Mouse (Mus musculus) heart, postnatal 0 days (tissue): ENCODE results near the gene Vdr. TPM values are rescaled to one million over a fixed set of nuclear protein-coding genes. Genes with fewer than 3 reads are reported as not detected.

Experiments used
- ATAC-seq: fragments of 200-750 bp; cut with Nextera tagmentation; 2 replicates; pipeline ENCODE4 v1.8.0; 2017; ENCODE audit warnings: low read depth, moderate number of reproducible peaks, moderate library complexity; ENCODE audit not compliant: insufficient read depth
- DNase-seq: peaks from one replicate; pipeline ENCODE4 v3.0.0-alpha.2; 2016; ENCODE audit warnings: low spot score
- H3K27ac ChIP-seq: fragments of 300-500 bp; sonication (generic); 2 replicates; pipeline ENCODE4 v1.5.1; 2014; ENCODE audit warnings: low read depth, mild to moderate bottlenecking
- H3K27me3 ChIP-seq: fragments of 300-500 bp; sonication (generic); 2 replicates; pipeline ENCODE4 v1.6.1; 2014; ENCODE audit warnings: low read length, mixed read lengths; ENCODE audit not compliant: control insufficient read depth, insufficient read depth
- H3K36me3 ChIP-seq: fragments of 300-500 bp; sonication (generic); replicated peaks from 2 replicates; pipeline ENCODE4 v1.6.1; 2014; ENCODE audit warnings: low read length, mixed read lengths; ENCODE audit not compliant: control insufficient read depth, insufficient read depth
- H3K4me1 ChIP-seq: fragments of 300-500 bp; sonication (generic); 2 replicates; pipeline ENCODE4 v1.6.1; 2014; ENCODE audit warnings: antibody characterized with exemption; ENCODE audit not compliant: control insufficient read depth, insufficient read depth
- H3K4me2 ChIP-seq: fragments of 300-500 bp; sonication (generic); 2 replicates; pipeline ENCODE4 v1.6.1; 2014; ENCODE audit warnings: low read depth, mild to moderate bottlenecking, low read length, moderate library complexity
- H3K4me3 ChIP-seq: fragments of 300-500 bp; sonication (generic); 2 replicates; pipeline ENCODE4 v1.5.1; 2014; ENCODE audit warnings: low read depth, low read length
- H3K9ac ChIP-seq: fragments of 300-500 bp; sonication (generic); replicated peaks from 2 replicates; pipeline ENCODE4 v1.6.1; 2014; ENCODE audit warnings: low read depth, low read length, mixed read lengths
- H3K9me3 ChIP-seq: fragments of 300-500 bp; sonication (generic); replicated peaks from 2 replicates; pipeline ENCODE4 v1.6.1; 2016; ENCODE audit warnings: low read length; ENCODE audit not compliant: control insufficient read depth
- CTCF ChIP-seq: IDR thresholded peaks from 2 replicates; pipeline ENCODE4 v1.5.1; 2016; ENCODE audit warnings: antibody characterized with exemption, control low read depth, low read depth
- EP300 ChIP-seq: IDR thresholded peaks from 2 replicates; pipeline ENCODE4 v1.6.1; 2016; ENCODE audit warnings: antibody characterized with exemption, low read depth
- WGBS: fragments of 180-500 bp; shearing (Covaris S2); extraction: QIAGEN DNeasy Blood & Tissue Kit; methylation state at CpG from one replicate; pipeline ENCODE4 v1.1.7; 2014; 5-methylcytosine and 5-hydroxymethylcytosine counted together
- polyA plus RNA-seq: library from polyadenylated mRNA; unstranded; fragments of >200 nt; fragmentation: Nextera tagmentation; extraction: Ambion mirVana; gene quantifications from 2 replicates; pipeline ENCODE4 v1.2.1, GENCODE M21; 2015
- total RNA-seq: library from RNA; depleted of rRNA; stranded (reverse); fragments of >200 nt; gene quantifications from 2 replicates; pipeline ENCODE4 v1.2.3, GENCODE M21; 2014; ENCODE audit warnings: low replicate concordance

The Vdr gene
- total and polyA plus RNA-seq, 2 experiments from 2014 or later, result 0.15 to 2.6 TPM

DNA sequence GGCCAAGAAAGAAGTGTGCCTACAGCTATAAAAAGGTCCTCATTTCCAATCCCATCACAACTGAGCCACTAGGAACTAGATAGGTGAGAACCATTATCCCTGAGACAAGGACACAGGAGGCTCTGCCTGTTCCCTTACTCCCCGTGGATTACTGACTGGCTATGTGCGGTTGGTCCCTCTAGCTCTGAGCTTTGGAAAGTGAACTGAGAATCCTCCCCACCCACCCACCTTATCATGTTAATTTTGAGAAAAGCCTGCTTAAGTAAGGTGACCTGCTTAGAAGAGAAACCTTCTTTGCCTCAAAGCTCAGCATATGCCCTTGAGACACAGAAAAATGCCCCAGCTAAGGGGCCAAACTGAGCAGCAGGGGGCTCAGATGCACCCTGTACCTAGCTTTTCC lies 81.0 kb downstream of the Vdr start:
- ATAC-seq (no peak), DNase-seq (no peak)
- TF ChIP-seq CTCF, result no peak
- no peak for TF ChIP-seq EP300
- H3K4me3 ChIP-seq, result peak overlapping the region; percentile 98
- H3K27me3 ChIP-seq, result no peaks in the 10 kb centered on the region
- WGBS, result 40% methylated on average over 2 of the region's 2 CpGs
- H3K36me3 ChIP-seq, result no peaks in the 10 kb centered on the region
- H3K9ac ChIP-seq, result peak overlapping the region; percentile 100
- peak overlapping the region; percentile 86 for H3K4me2 ChIP-seq
- no peaks in the 10 kb centered on the region for H3K9me3 ChIP-seq
- H3K27ac ChIP-seq, result peak overlapping the region; percentile 99
- H3K4me1 ChIP-seq, result peaks cover 55% of the 10 kb centered on the region

DNA sequence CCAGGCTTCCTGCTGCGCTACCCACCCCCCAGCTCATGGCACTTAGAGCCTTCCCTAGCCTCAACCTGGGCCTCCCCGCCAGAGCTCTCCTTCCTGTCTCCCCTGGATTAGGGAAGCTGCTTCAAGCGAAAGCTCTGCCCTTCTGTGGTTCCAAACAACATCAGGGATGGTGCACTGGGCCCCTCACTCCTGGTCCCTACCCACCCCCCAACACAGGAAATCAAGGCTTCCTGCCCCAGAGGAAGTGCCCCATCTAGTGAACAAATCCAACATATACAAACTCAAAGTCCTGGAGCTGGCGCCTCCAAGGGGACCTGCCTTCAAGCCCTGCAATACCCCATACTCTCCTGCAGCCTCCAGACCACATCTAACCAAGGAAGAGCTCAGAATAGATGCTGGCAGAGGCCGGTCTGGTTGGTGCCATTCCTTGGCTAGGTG lies 81.5 kb downstream of the Vdr start:
- 58% methylated on average over 5 of the region's 5 CpGs for WGBS
- H3K4me2 ChIP-seq, result peak overlapping the region; percentile 86
- peak; percentile 3 for ATAC-seq
- H3K36me3 ChIP-seq, result peaks cover 2% of the 10 kb centered on the region; the same call in 1 of the 2 replicates
- peak overlapping the region; percentile 98 for H3K4me3 ChIP-seq
- TF ChIP-seq CTCF, result peak; percentile 29; the same call in 1 of the 2 replicates
- TF ChIP-seq EP300, result peak; percentile 41; the same call in 1 of the 2 replicates
- no peaks in the 10 kb centered on the region for H3K9me3 ChIP-seq
- peak overlapping the region; percentile 99 for H3K27ac ChIP-seq
- peaks cover 61% of the 10 kb centered on the region for H3K4me1 ChIP-seq
- peak; percentile 68 for DNase-seq
- no peaks in the 10 kb centered on the region for H3K27me3 ChIP-seq
- H3K9ac ChIP-seq, result peak overlapping the region; percentile 100

DNA sequence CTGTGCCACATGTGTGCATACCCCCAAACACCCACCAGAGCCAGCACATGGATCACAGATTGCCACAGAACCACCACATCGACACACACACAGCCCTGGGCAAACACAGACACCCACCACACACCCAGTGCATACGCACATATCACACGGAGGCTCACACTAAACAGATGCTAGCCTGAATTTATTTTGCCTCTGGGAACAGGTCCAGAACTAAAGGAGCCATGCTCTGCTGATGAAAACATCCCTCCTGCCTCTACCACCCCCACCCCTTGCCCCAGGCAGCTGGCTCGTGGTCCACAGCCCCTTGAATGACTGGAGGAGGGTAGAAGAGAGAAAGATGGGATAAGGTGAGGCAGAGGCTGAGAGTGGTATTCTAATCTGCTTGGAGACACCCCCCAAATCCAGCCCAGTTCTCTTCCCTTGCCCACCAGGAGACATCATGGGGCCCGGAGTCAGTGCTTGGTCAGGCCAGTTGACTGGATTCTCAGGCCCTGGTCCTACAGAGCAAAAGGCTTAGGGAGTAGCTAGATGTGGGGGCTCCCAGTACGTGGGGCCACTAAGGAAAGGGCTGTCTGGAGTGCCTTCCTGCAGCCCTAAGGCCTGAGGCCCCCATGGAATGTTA lies 82.1 kb downstream of the Vdr start:
- Histone ChIP-seq H3K36me3 (peaks cover 7% of the 10 kb centered on the region; the same call in 1 of the 2 replicates), H3K27me3 (no peaks in the 10 kb centered on the region), H3K4me3 (peak overlapping the region; percentile 98), H3K9ac (no peak overlapping the region; the same call in 1 of the 2 replicates), H3K9me3 (no peaks in the 10 kb centered on the region), H3K4me1 (peaks cover 66% of the 10 kb centered on the region), H3K4me2 (peak overlapping the region; percentile 86), H3K27ac (peak overlapping the region; percentile 99)
- 32% methylated on average over 6 of the region's 6 CpGs for WGBS
- no peak; the same call in 1 of the 2 replicates for ATAC-seq
- TF ChIP-seq CTCF, result no peak
- no peak for TF ChIP-seq EP300
- DNase-seq, result no peak

DNA sequence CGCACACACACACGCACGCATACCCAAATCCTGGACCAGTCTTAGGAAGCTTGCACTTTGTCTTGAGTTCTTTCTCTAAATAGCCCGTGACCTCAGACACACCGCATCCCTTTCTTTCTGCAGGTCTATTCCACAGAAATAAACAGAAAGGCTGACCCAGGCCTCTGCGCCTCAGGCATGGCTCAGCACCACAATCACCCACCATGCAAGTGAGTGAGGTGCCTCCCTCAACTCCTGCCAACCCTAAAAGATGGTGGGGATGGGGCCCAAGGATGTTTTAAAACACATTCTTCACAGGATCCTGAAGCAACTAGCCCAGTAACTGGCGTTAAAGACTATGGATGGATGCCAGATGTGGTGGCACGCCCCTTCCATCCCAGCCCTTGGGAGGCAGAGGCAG lies 83.0 kb downstream of the Vdr start:
- H3K9ac ChIP-seq, result no peak overlapping the region
- DNase-seq, result no peak

DNA sequence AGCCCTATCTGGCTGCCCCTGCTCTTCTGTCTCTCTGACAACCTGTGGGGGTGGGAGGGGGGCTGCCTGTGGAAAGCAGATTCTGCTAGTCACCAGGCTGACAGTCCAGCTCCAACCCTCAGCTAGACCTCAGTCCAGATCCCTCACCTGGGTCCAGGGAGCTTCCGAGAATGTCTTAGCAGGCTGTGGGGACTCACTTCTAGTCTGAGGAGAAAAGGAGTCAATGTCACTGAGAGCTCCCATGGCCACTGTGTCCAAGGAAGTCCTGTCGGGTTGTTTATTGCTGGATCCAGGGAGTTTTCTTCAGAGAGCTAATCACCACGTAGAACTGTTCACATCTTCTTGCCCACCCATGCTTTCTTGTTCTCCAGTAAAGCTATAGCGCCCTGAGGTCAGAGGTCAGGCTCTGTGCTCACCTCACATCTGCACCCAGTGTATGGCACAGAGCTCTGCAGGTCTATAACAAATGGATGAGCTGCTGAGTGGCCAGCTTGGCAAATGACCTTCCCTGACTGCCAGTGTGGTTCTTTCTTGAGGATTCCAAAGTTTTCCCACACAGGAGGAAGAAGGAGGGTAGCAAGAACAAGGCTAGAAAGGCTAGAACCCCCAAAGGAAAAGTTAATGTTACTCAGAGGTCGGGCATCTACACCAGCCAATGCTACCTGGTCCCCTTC lies 83.7 kb downstream of the Vdr start:
- ATAC-seq, result no peak
- H3K4me2 ChIP-seq, result peak overlapping the region; percentile 64
- peaks cover 73% of the 10 kb centered on the region for H3K4me1 ChIP-seq
- TF ChIP-seq EP300 (no peak), CTCF (no peak)
- H3K9me3 ChIP-seq, result no peaks in the 10 kb centered on the region
- H3K27me3 ChIP-seq, result no peaks in the 10 kb centered on the region
- DNase-seq, result no peak
- peak overlapping the region; percentile 45; the same call in 1 of the 2 replicates for H3K9ac ChIP-seq
- H3K4me3 ChIP-seq, result no peak overlapping the region
- peak overlapping the region; percentile 81; the same call in 1 of the 2 replicates for H3K27ac ChIP-seq
- WGBS, result 65% methylated on average over 5 of the region's 5 CpGs
- H3K36me3 ChIP-seq, result peaks cover 7% of the 10 kb centered on the region; the same call in 1 of the 2 replicates

More for the DNA sequence above, 83.0 kb downstream of the Vdr start:
- Histone ChIP-seq H3K4me1 (peaks cover 69% of the 10 kb centered on the region), H3K9me3 (no peaks in the 10 kb centered on the region), H3K27ac (no peak overlapping the region), H3K4me3 (no peak overlapping the region), H3K36me3 (peaks cover 7% of the 10 kb centered on the region; the same call in 1 of the 2 replicates), H3K27me3 (no peaks in the 10 kb centered on the region), H3K4me2 (peak overlapping the region; percentile 23; the same call in 1 of the 2 replicates)
- TF ChIP-seq EP300 (no peak), CTCF (no peak)
- ATAC-seq, result no peak
- 70% methylated on average over 8 of the region's 8 CpGs for WGBS
